Comparison of ENCODE assay signal across 11 mouse cellular contexts in genomic region chr11:43530043-43530442, GRCm38 (mm10). TPM values are rescaled to one million over a fixed set of nuclear protein-coding genes. Genes with fewer than 3 reads are reported as not detected.
DNase-seq lines count a peak whose midpoint lies in the region; ATAC-seq and TF ChIP-seq lines count a peak whose summit lies in the region.
"Had no signal": no experiment of that assay in that cellular context is flagged by ENCODE, and none has a peak within 500 bp of the region (broad histone marks: within the 10 kb centered on the region; RNA-seq: fewer than 3 reads in every experiment).

No protein-coding gene starts in this region.

- TF ChIP-seq CTCF in layer of hippocampus, adult 2 months (conservative IDR thresholded peaks at IDR 0.05), result no peak

- H3K4me3 ChIP-seq in layer of hippocampus, adult 2 months, result peak overlapping the region; percentile 90
- peak overlapping the region; percentile 21 for H3K4me3 ChIP-seq in embryonic facial prominence, embryonic 11.5 days (ENCODE audit: low read depth, low read length)
- H3K4me3 ChIP-seq in hindbrain, embryonic 15.5 days, result peak overlapping the region; percentile 76
- H3K4me3 ChIP-seq in midbrain, embryonic 15.5 days, result peak overlapping the region; percentile 59; the same call in 1 of the 2 replicates

- H3K9me3 ChIP-seq in embryonic facial prominence, embryonic 11.5 days (replicated peaks; ENCODE audit: control insufficient read depth, low read length), result no peaks in the 10 kb centered on the region
- H3K9me3 ChIP-seq in hindbrain, embryonic 15.5 days, result no peaks in the 10 kb centered on the region
- H3K9me3 ChIP-seq in midbrain, embryonic 15.5 days, result no peaks in the 10 kb centered on the region

- peak overlapping the region; percentile 36 for H3K4me2 ChIP-seq in embryonic facial prominence, embryonic 11.5 days (ENCODE audit: low read depth, low read length)
- peak overlapping the region; percentile 89 for H3K4me2 ChIP-seq in hindbrain, embryonic 15.5 days
- H3K4me2 ChIP-seq in midbrain, embryonic 15.5 days, result peak overlapping the region; percentile 94

- no peak for DNase-seq in layer of hippocampus, adult 2 months (ENCODE audit: low spot score in 2 of 2)
- DNase-seq in layer of hippocampus, adult 9-11 months, result no peak
- peak; percentile 59 for DNase-seq in embryonic facial prominence, embryonic 11.5 days (ENCODE audit: low spot score)
- no peak for DNase-seq in adrenal gland, postnatal 14 days
- no peak for DNase-seq in left cerebral cortex, adult 9 months (ENCODE audit: low spot score in 2 of 2)

- H3K4me1 ChIP-seq in embryonic facial prominence, embryonic 11.5 days (ENCODE audit: control insufficient read depth, insufficient read depth, low read length), result no peaks in the 10 kb centered on the region
- H3K4me1 ChIP-seq in hindbrain, embryonic 15.5 days (replicated peaks), result peaks cover 31% of the 10 kb centered on the region
- H3K4me1 ChIP-seq in midbrain, embryonic 15.5 days, result peaks cover 37% of the 10 kb centered on the region

- H3K36me3 ChIP-seq in embryonic facial prominence, embryonic 11.5 days (replicated peaks; ENCODE audit: control insufficient read depth, insufficient read depth, low read depth, low read length), result no peaks in the 10 kb centered on the region; the same call in 1 of the 2 replicates
- H3K36me3 ChIP-seq in hindbrain, embryonic 15.5 days, result no peaks in the 10 kb centered on the region
- no peaks in the 10 kb centered on the region for H3K36me3 ChIP-seq in midbrain, embryonic 15.5 days (replicated peaks)

- peak overlapping the region; percentile 37 for H3K9ac ChIP-seq in embryonic facial prominence, embryonic 11.5 days (replicated peaks; ENCODE audit: low read length)
- no peak overlapping the region for H3K9ac ChIP-seq in hindbrain, embryonic 15.5 days
- no peak overlapping the region for H3K9ac ChIP-seq in midbrain, embryonic 15.5 days

- 2% methylated on average over 3 of the region's 3 CpGs for WGBS in embryonic facial prominence, embryonic 11.5 days
- 28% methylated on average over 3 of the region's 3 CpGs for WGBS in hindbrain, embryonic 15.5 days
- WGBS in midbrain, embryonic 15.5 days, result 9% methylated on average over 3 of the region's 3 CpGs

- H3K27me3 ChIP-seq in embryonic facial prominence, embryonic 11.5 days (ENCODE audit: control insufficient read depth, insufficient read depth, low read length), result no peaks in the 10 kb centered on the region
- no peaks in the 10 kb centered on the region for H3K27me3 ChIP-seq in hindbrain, embryonic 15.5 days
- no peaks in the 10 kb centered on the region for H3K27me3 ChIP-seq in midbrain, embryonic 15.5 days (replicated peaks)

- ATAC-seq in embryonic facial prominence, embryonic 11.5 days (replicated peaks; ENCODE audit: insufficient number of reproducible peaks, low FRiP score, low TSS enrichment, low read depth), result no peak
- no peak for ATAC-seq in hindbrain, embryonic 15.5 days (ENCODE audit: low FRiP score, low read depth)
- no peak for ATAC-seq in midbrain, embryonic 15.5 days (replicated peaks)
- no peak for ATAC-seq in inflammation-experienced regulatory T-cells, adult 6 months

- peak overlapping the region; percentile 96; the same call in 1 of the 2 replicates for H3K27ac ChIP-seq in layer of hippocampus, adult 2 months
- no peak overlapping the region for H3K27ac ChIP-seq in embryonic facial prominence, embryonic 11.5 days (replicated peaks; ENCODE audit: low read depth, low read length)
- H3K27ac ChIP-seq in hindbrain, embryonic 15.5 days (replicated peaks), result no peak overlapping the region
- H3K27ac ChIP-seq in midbrain, embryonic 15.5 days, result no peak overlapping the region

RNA-seq across cellular contexts. Expression of gene Ccnjl, which starts 1.5 kb away (rescaled TPM):
- total RNA-seq in layer of hippocampus, adult 2 months (2021), result 10 to 100 TPM; 10.8 to 15.5 TPM
- 28.0 and 30.0 TPM in 2 replicates for polyA plus RNA-seq in embryonic facial prominence, embryonic 11.5 days (2014; fragmentation: Nextera tagmentation; extraction: Ambion mirVana)
- polyA plus RNA-seq in hindbrain, embryonic 15.5 days (2015; fragmentation: Nextera tagmentation; extraction: Ambion mirVana), result 12.3 and 13.2 TPM in 2 replicates
- 13.7 and 15.3 TPM in 2 replicates for polyA plus RNA-seq in midbrain, embryonic 15.5 days (2015; fragmentation: Nextera tagmentation; extraction: Ambion mirVana)
- total RNA-seq in adrenal gland, postnatal 14 days (2021), result 5.0 and 7.7 TPM in 2 replicates
- polyA plus RNA-seq in inflammation-experienced regulatory T-cells, adult 6 months (2017; shearing (Covaris generic)), result not detected
- total RNA-seq: MEL had no signal

RNA-seq across cellular contexts. Expression of gene C1qtnf2, which starts 56.0 kb away (rescaled TPM):
- total RNA-seq in layer of hippocampus, adult 2 months (2021), result 1 to 10 TPM; 1.3 to 1.4 TPM
- polyA plus RNA-seq in embryonic facial prominence, embryonic 11.5 days (2014; fragmentation: Nextera tagmentation; extraction: Ambion mirVana), result 2.2 and 2.9 TPM in 2 replicates
- polyA plus RNA-seq in hindbrain, embryonic 15.5 days (2015; fragmentation: Nextera tagmentation; extraction: Ambion mirVana), result 13.6 and 15.6 TPM in 2 replicates
- 9.7 and 10.0 TPM in 2 replicates for polyA plus RNA-seq in midbrain, embryonic 15.5 days (2015; fragmentation: Nextera tagmentation; extraction: Ambion mirVana)
- 7.8 and 9.3 TPM in 2 replicates for total RNA-seq in adrenal gland, postnatal 14 days (2021)
- not detected for polyA plus RNA-seq in inflammation-experienced regulatory T-cells, adult 6 months (2017; shearing (Covaris generic))
- total RNA-seq: hematopoietic stem cell, adult 5-6 weeks; megakaryocyte progenitor cell, adult 5-6 weeks; MEL had no signal

RNA-seq across cellular contexts. Expression of gene 4933415A04Rik, which starts 56.8 kb away (rescaled TPM):
- 1 to 10 TPM; 1.9 to 2.4 TPM for total RNA-seq in layer of hippocampus, adult 2 months (2021)
- 6.5 and 7.9 TPM in 2 replicates for polyA plus RNA-seq in embryonic facial prominence, embryonic 11.5 days (2014; fragmentation: Nextera tagmentation; extraction: Ambion mirVana)
- 3.4 and 3.8 TPM in 2 replicates for polyA plus RNA-seq in hindbrain, embryonic 15.5 days (2015; fragmentation: Nextera tagmentation; extraction: Ambion mirVana)
- polyA plus RNA-seq in midbrain, embryonic 15.5 days (2015; fragmentation: Nextera tagmentation; extraction: Ambion mirVana), result 4.1 and 4.2 TPM in 2 replicates
- 1.6 and 1.7 TPM in 2 replicates for total RNA-seq in adrenal gland, postnatal 14 days (2021)
- polyA plus RNA-seq in inflammation-experienced regulatory T-cells, adult 6 months (2017; shearing (Covaris generic)), result under 1 TPM in 1 of 3 experiments, not detected in 2; 0.16 TPM
- total RNA-seq: megakaryocyte progenitor cell, adult 5-6 weeks; MEL had no signal

Comparison
In these comparisons a context has a peak if more than half of its experiments do, and no peak if none do; other contexts are left out.
1. H3K4me3 ChIP-seq: peak in every context shown above with its lines; median percentile 90 in layer of hippocampus, adult 2 months; 76 in hindbrain, embryonic 15.5 days; 59 in midbrain, embryonic 15.5 days; 21 in embryonic facial prominence, embryonic 11.5 days.
2. H3K4me2 ChIP-seq: peak in every context shown above with its lines; median percentile 94 in midbrain, embryonic 15.5 days; 89 in hindbrain, embryonic 15.5 days; 36 in embryonic facial prominence, embryonic 11.5 days.